Mouse (Mus musculus): ENCODE measurements around the gene Disp3.

Gene Disp3

GRCm38 (mm10) chr4:148287476-148288054 lies at the start of gene Disp3:
Disp3 (minus strand) TSS chr4:148287965.
- no peak for DNase-seq (ENCODE audit: low spot score in 2 of 2)

GRCm38 (mm10) chr4:148330269-148330668 lies 42.5 kb upstream of the Disp3 start:
- no peak for DNase-seq (ENCODE audit: low spot score in 2 of 2)

- no peak for DNase-seq (ENCODE audit: low spot score in 2 of 2)
Measured at GRCm38 (mm10) chr4:148329431-148329830, 41.7 kb upstream of the Disp3 start.

GRCm38 (mm10) chr4:148328237-148328636 lies 40.5 kb upstream of the Disp3 start:
- no peak for DNase-seq (ENCODE audit: low spot score in 2 of 2)

GRCm38 (mm10) chr4:148327266-148327997 lies 39.7 kb upstream of the Disp3 start:
- DNase-seq (ENCODE audit: low spot score in 2 of 2), result no peak

GRCm38 (mm10) chr4:148326791-148327190 lies 39.0 kb upstream of the Disp3 start:
- no peak for DNase-seq (ENCODE audit: low spot score in 2 of 2)

GRCm38 (mm10) chr4:148325951-148326350 lies 38.2 kb upstream of the Disp3 start:
- DNase-seq (ENCODE audit: low spot score in 2 of 2), result no peak

GRCm38 (mm10) chr4:148325057-148325456 lies 37.3 kb upstream of the Disp3 start:
- DNase-seq (ENCODE audit: low spot score in 2 of 2), result no peak

- DNase-seq (ENCODE audit: low spot score in 2 of 2), result no peak
Measured at GRCm38 (mm10) chr4:148322152-148322551, 34.4 kb upstream of the Disp3 start.

- DNase-seq (ENCODE audit: low spot score in 2 of 2), result no peak
Measured at GRCm38 (mm10) chr4:148319366-148319765, 31.6 kb upstream of the Disp3 start.

- no peak for DNase-seq (ENCODE audit: low spot score in 2 of 2)
Measured at GRCm38 (mm10) chr4:148315377-148316175, 27.8 kb upstream of the Disp3 start.

GRCm38 (mm10) chr4:148314396-148314795 lies 26.6 kb upstream of the Disp3 start:
- no peak for DNase-seq (ENCODE audit: low spot score in 2 of 2)

GRCm38 (mm10) chr4:148313601-148314000 lies 25.8 kb upstream of the Disp3 start:
- DNase-seq (ENCODE audit: low spot score in 2 of 2), result no peak

GRCm38 (mm10) chr4:148312296-148313116 lies 24.7 kb upstream of the Disp3 start:
- no peak for DNase-seq (ENCODE audit: low spot score in 2 of 2)

GRCm38 (mm10) chr4:148310845-148311244 lies 23.1 kb upstream of the Disp3 start:
- no peak for DNase-seq (ENCODE audit: low spot score in 2 of 2)

- DNase-seq (ENCODE audit: low spot score in 2 of 2), result no peak
Measured at GRCm38 (mm10) chr4:148310126-148310525, 22.4 kb upstream of the Disp3 start.

- no peak for DNase-seq (ENCODE audit: low spot score in 2 of 2)
Measured at GRCm38 (mm10) chr4:148306406-148307083, 18.8 kb upstream of the Disp3 start.

GRCm38 (mm10) chr4:148298720-148299119 lies 11.0 kb upstream of the Disp3 start:
- DNase-seq (ENCODE audit: low spot score in 2 of 2), result no peak

- no peak for DNase-seq (ENCODE audit: low spot score in 2 of 2)
Measured at GRCm38 (mm10) chr4:148297640-148298039, 9.9 kb upstream of the Disp3 start.

GRCm38 (mm10) chr4:148293319-148293718 lies 5.6 kb upstream of the Disp3 start:
- DNase-seq (ENCODE audit: low spot score in 2 of 2), result no peak

- DNase-seq (ENCODE audit: low spot score in 2 of 2), result no peak
Measured at GRCm38 (mm10) chr4:148291849-148292248, 4.1 kb upstream of the Disp3 start.
